Mouse (Mus musculus) heart, embryonic 14.5 days (tissue): ENCODE results near the gene Chpf2. TPM values are rescaled to one million over a fixed set of nuclear protein-coding genes. Genes with fewer than 3 reads are reported as not detected.
A peak's percentile ranks its signal among the peaks of the same experiment; 100 is the strongest.
"Not testable (repeated sequence)": the region's sequence is repeated elsewhere in the genome, so short reads cannot be mapped to it uniquely, and the experiment has no call there.

ENCODE experiments used
- ATAC-seq: fragments of 200-750 bp; cut with Nextera tagmentation; 2 replicates; pipeline ENCODE4 v1.8.0; 2017; ENCODE audit warnings: low read depth, moderate TSS enrichment; ENCODE audit not compliant: insufficient number of reproducible peaks, insufficient read depth, low FRiP score
- H3K27ac ChIP-seq, 2 experiments: fragments of 200-500 bp in 1 of 2; fragments of 300-500 bp in 1 of 2; sonication (generic) in 1 of 2; replicated peaks in 1 of 2; 2 replicates each; pipeline ENCODE4 v1.5.1; 2012 to 2014; ENCODE audit warnings: low read depth in 2 of 2, low read length in 2 of 2, control low read depth in 1 of 2, mild to moderate bottlenecking in 1 of 2, mixed read lengths in 1 of 2; ENCODE audit not compliant: control insufficient read depth in 1 of 2, insufficient read depth in 1 of 2
- H3K27me3 ChIP-seq: fragments of 300-500 bp; sonication (generic); 2 replicates; pipeline ENCODE4 v1.6.1; 2014; ENCODE audit warnings: mild to moderate bottlenecking, low read length, control low read depth; ENCODE audit not compliant: control insufficient read depth, insufficient read depth
- H3K36me3 ChIP-seq: fragments of 300-500 bp; sonication (generic); 2 replicates; pipeline ENCODE4 v1.6.1; 2014; ENCODE audit warnings: mild to moderate bottlenecking, control low read depth, low read length, mixed read lengths; ENCODE audit not compliant: control insufficient read depth, insufficient read depth
- H3K4me1 ChIP-seq, 2 experiments: fragments of 200-500 bp in 1 of 2; fragments of 300-500 bp in 1 of 2; sonication (generic) in 1 of 2; 2 replicates each; pipeline ENCODE4 v1.6.1; 2012 to 2014; ENCODE audit warnings: low read length in 2 of 2, control low read depth in 1 of 2, mixed read lengths in 1 of 2; ENCODE audit not compliant: control insufficient read depth in 2 of 2, insufficient read depth in 2 of 2
- H3K4me2 ChIP-seq: fragments of 300-500 bp; sonication (generic); 2 replicates; pipeline ENCODE4 v1.6.1; 2014; ENCODE audit warnings: mild to moderate bottlenecking, low read length
- H3K4me3 ChIP-seq, 2 experiments: fragments of 200-500 bp in 1 of 2; fragments of 300-500 bp in 1 of 2; sonication (generic) in 1 of 2; 2 replicates each; pipeline ENCODE4 v1.5.1; 2012 to 2014; ENCODE audit warnings: low read length in 2 of 2, mild to moderate bottlenecking in 2 of 2, control low read depth in 1 of 2, low read depth in 1 of 2, moderate library complexity in 1 of 2; ENCODE audit not compliant: control insufficient read depth in 1 of 2, insufficient read depth in 1 of 2
- H3K9ac ChIP-seq: fragments of 300-500 bp; sonication (generic); 2 replicates; pipeline ENCODE4 v1.6.1; 2014; ENCODE audit warnings: mild to moderate bottlenecking, low read length
- H3K9me3 ChIP-seq: fragments of 300-500 bp; sonication (generic); 2 replicates; pipeline ENCODE4 v1.6.1; 2016; ENCODE audit warnings: low read length, control low read depth; ENCODE audit not compliant: control insufficient read depth
- WGBS: fragments of 180-500 bp; shearing (Covaris S2); extraction: QIAGEN DNeasy Blood & Tissue Kit; methylation state at CpG from one replicate; pipeline ENCODE4 v1.1.7; 2014; 5-methylcytosine and 5-hydroxymethylcytosine counted together
- polyA plus RNA-seq: library from polyadenylated mRNA; unstranded; fragments of >200 nt; fragmentation: Nextera tagmentation; extraction: Ambion mirVana; gene quantifications from 2 replicates; pipeline ENCODE4 v1.2.1, GENCODE M21; 2014

The Chpf2 gene
- polyA plus RNA-seq, 1 experiment from 2014 or later = 8.6 TPM

DNA sequence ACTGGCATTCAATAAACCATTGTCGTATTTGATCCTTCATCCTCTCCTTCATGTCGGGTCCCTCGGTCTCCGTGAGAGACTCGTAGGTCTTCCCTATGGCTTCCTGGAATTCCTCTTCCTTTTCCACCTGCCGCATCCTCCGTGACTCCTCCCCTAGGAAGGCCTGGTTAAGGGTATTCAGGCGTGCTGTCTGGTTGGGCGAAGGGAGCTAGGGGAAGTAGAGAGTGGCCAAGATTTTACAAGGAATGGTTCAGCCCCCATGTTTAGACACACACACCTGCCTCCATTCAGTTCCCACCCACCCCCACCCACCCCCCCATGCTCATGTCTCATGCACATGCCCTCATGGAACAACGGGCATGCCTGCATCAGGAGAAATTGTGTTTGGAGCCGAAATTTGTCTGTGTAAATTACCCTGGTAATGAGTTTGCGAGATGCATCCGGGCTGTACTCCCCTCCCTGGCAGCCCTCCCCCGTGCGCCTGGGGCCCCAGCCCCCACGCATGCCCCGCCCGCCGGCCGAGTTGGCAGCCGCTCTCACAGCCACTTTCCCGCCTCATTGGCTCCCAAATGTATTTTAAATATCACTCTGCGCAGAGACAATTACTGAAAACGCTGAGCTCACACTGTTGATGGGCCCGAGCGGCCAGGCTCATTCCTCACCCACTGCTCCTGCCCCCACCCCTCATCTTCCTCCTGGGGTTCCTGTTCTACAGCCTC is 35.8 kb upstream of the Chpf2 start:
- no peaks in the 10 kb centered on the region for H3K9me3 ChIP-seq
- no peak for ATAC-seq

DNA sequence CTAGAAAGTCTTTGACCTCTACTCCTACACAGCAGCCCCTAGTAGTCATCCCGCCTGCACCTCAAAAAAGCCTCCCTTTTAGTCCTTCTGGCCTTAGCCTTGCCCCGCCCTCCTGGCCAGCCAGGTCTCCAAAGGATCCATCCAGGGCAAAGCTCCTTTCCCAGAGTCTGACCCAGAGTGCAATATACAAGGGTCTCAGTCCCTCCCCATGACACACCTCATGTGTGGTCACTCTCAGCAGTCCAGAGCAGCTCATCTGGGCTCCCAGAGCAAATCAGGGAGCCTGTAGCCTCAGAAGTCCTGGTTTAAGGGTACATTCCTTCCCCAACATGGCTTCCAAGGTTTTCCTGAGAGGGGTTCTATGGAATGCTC is 35.2 kb upstream of the Chpf2 start:
- Histone ChIP-seq H3K27ac (no peak overlapping the region), H3K9ac (no peak overlapping the region; the same call in 1 of the 2 replicates), H3K36me3 (no peaks in the 10 kb centered on the region), H3K4me1 (peaks cover 8 to 12% of the 10 kb centered on the region in 2 experiments), H3K9me3 (no peaks in the 10 kb centered on the region), H3K27me3 (peaks cover 14% of the 10 kb centered on the region), H3K4me2 (peak overlapping the region; percentile 36), H3K4me3 (0 out of 4 replicates have a peak overlapping the region, but pooled peaks of 1 of the 2 experiments have one; percentile 1)
- ATAC-seq = no peak; the same call in 1 of the 2 replicates
- 58% methylated on average over 2 of the region's 2 CpGs for WGBS

More for the DNA sequence above, 35.8 kb upstream of the Chpf2 start:
- Histone ChIP-seq H3K4me1 (peaks cover 8 to 12% of the 10 kb centered on the region in 2 experiments), H3K4me3 (0 out of 4 replicates have a peak overlapping the region, but pooled peaks of 1 of the 2 experiments have one; percentile 1), H3K36me3 (no peaks in the 10 kb centered on the region), H3K4me2 (peak overlapping the region; percentile 36), H3K27ac (no peak overlapping the region), H3K9ac (0 out of 2 replicates have a peak overlapping the region, but pooled peaks have one; percentile 34), H3K27me3 (peaks cover 14% of the 10 kb centered on the region)
- 30% methylated on average over 26 of the region's 26 CpGs for WGBS

DNA sequence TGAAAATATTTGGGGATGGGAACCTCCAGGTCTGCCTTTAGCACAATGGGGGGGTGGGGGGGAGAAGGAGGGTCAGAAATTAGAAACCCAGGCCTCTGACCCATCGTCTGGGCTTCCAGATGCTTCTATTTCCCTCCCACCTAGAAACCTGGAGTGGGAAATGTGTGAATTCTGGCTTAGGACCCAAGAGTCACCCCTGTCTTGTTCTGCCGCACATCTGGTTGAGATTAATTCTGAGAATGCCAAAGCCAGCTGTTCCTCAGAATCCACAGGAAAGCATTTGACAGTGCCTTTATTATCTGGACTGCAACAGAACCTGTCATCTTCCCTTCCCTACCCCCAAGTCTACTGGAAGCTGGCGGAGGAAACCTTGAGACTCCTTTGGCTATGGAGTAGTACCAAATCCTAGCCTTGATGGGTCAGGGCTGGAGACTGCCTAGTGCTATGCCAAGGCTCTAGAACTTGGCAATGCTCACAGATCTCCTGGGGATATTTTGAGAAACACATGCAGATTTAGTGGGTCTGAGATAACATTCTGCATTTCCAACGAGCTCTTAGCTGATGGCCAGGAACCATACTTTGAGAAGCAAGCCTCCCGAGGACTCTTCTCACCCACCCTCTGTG is 32.8 kb upstream of the Chpf2 start:
- Histone ChIP-seq H3K9me3 (no peaks in the 10 kb centered on the region), H3K27me3 (peaks cover 14% of the 10 kb centered on the region), H3K9ac (no peak overlapping the region), H3K36me3 (no peaks in the 10 kb centered on the region), H3K4me3 (no peak overlapping the region), H3K4me2 (no peak overlapping the region), H3K4me1 (peaks cover 8 to 12% of the 10 kb centered on the region in 2 experiments), H3K27ac (no peak overlapping the region)
- ATAC-seq = no peak
- 52% methylated on average over 5 of the region's 5 CpGs for WGBS

DNA sequence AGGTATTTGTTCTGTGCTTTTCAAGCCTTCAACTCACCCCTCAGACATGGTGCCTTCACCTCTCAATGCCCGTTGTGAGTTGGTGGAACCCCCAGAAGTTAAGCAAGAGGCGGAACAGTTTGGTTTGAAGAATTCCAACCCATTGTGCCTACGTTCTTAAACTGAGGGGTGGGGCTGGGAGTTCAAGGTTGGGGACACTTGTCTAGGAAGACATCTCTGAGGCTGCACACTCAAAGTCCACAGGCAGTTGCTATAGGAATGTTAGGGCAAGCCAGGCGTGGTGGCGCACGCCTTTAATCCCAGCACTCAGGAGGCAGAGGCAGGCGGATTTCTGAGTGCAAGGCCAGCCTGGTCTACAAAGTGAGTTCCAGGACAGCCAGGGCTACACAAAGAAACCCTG is 31.2 kb upstream of the Chpf2 start:
- not testable (repeated sequence) for H3K36me3 ChIP-seq, ATAC-seq, H3K4me3 ChIP-seq, H3K27ac ChIP-seq, H3K4me2 ChIP-seq, H3K9me3 ChIP-seq, H3K9ac ChIP-seq
- peaks cover 10% of the 10 kb centered on the region for H3K27me3 ChIP-seq
- WGBS = 95% methylated on average over 7 of the region's 7 CpGs
- peaks cover 8 to 12% of the 10 kb centered on the region in 2 experiments for H3K4me1 ChIP-seq

DNA sequence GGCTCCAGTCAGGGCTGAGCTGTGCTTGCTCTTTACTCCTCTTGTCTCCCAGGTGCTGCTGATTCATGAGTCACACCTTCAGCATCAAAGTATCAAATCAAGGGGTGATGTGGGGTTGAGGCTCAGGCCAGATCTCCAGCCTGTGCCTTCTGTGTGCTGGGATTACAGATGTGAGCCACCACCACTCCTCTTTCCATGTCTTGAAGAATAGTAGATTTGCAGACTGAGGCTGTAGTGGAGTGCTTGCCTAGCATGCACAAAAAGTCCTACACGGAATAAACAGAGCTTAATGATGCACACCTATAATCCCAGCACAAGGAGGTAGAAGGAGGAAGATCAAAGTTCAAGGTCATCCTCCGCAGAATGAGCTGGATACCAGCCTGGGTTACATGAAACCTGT is 29.8 kb upstream of the Chpf2 start, which contains the start of gene 4931409K22Rik:
Gene 4931409K22Rik (minus strand): TSS at position 101 of the 400 bp plus-strand sequence.
- H3K27ac ChIP-seq = no peak within 1 kb of the TSS

DNA sequence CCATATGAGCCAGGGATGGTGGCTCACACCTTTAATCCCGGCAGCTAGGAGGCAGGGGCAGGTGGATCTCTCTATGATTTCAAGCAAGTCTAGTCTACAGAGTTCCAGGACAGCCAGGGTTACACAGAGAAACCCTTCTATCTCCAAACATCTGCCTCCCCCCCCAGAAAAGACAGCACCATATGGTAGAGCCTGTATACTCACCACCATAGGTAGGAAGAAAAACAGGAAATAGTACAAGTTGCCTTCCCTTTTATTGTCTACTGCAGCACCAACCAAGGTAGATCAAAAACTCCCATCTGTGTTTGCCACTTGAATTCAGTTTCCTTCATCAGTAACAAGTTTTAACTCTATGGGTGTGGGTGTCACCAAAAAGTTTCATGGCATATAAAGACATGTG is 10.6 kb upstream of the Chpf2 start:
- peaks cover 47% of the 10 kb centered on the region for H3K36me3 ChIP-seq
- H3K9ac ChIP-seq = peak overlapping the region; percentile 81; the same call in 1 of the 2 replicates
- H3K27me3 ChIP-seq = no peaks in the 10 kb centered on the region
- H3K4me3 ChIP-seq = no peak overlapping the region
- H3K4me1 ChIP-seq = peaks cover 8 to 14% of the 10 kb centered on the region in 2 experiments
- H3K4me2 ChIP-seq = peak overlapping the region; percentile 74
- WGBS = 87% methylated on average over 1 of the region's 1 CpGs
- ATAC-seq = no peak
- H3K27ac ChIP-seq = no peak overlapping the region
- H3K9me3 ChIP-seq = no peaks in the 10 kb centered on the region

More for the DNA sequence above, 29.8 kb upstream of the Chpf2 start, which contains the start of gene 4931409K22Rik:
- Histone ChIP-seq H3K27me3 (peaks cover 5% of the 10 kb centered on the region), H3K9ac (no peak within 1 kb of the TSS), H3K9me3 (no peaks in the 10 kb centered on the region), H3K4me1 (no peaks in the 10 kb centered on the region), H3K4me2 (no peak within 1 kb of the TSS), H3K36me3 (no peaks in the 10 kb centered on the region), H3K4me3 (no peak within 1 kb of the TSS)
- 70% methylated on average over 2 of the region's 2 CpGs for WGBS
- no peak for ATAC-seq

- Histone ChIP-seq H3K27me3 (no peaks in the 10 kb centered on the region), H3K27ac (peak overlapping the region; percentile 2 to 72; a peak in 3 of 4 replicates), H3K4me1 (peaks cover 8 to 14% of the 10 kb centered on the region in 2 experiments), H3K4me2 (peak overlapping the region; percentile 74), H3K4me3 (peak overlapping the region; percentile 69 to 92), H3K9ac (peak overlapping the region; percentile 81), H3K9me3 (no peaks in the 10 kb centered on the region), H3K36me3 (peaks cover 39% of the 10 kb centered on the region)
- peak; percentile 4; the same call in 1 of the 2 replicates for ATAC-seq
- WGBS = under 1% methylated on average over 32 of the region's 32 CpGs
Observed at GRCm38 (mm10) chr5:24576801-24577182, 9.7 kb upstream of the Chpf2 start.
